Mouse (Mus musculus) adrenal gland, postnatal 10 days (tissue): ENCODE measurements around the gene Kmt5b. TPM values are rescaled to one million over a fixed set of nuclear protein-coding genes. Genes with fewer than 3 reads are reported as not detected.

ENCODE experiments used
- DNase-seq: peaks from one replicate; pipeline ENCODE4 v3.0.0; 2021; ENCODE audit warnings: mixed read lengths
- total RNA-seq, 2 experiments: library from RNA; stranded (reverse); gene quantifications; 2 replicates each; pipeline ENCODE4 v1.2.3; 2021

Kmt5b gene
- total RNA-seq, 2 experiments from 2014 or later = 42.2 to 55.8 TPM

GRCm38 (mm10) chr19:3844836-3845235, 77.6 kb downstream of the Kmt5b start:
- DNase-seq = no peak

- DNase-seq = no peak
Observed at GRCm38 (mm10) chr19:3845339-3845738, 78.1 kb downstream of the Kmt5b start.

DNA sequence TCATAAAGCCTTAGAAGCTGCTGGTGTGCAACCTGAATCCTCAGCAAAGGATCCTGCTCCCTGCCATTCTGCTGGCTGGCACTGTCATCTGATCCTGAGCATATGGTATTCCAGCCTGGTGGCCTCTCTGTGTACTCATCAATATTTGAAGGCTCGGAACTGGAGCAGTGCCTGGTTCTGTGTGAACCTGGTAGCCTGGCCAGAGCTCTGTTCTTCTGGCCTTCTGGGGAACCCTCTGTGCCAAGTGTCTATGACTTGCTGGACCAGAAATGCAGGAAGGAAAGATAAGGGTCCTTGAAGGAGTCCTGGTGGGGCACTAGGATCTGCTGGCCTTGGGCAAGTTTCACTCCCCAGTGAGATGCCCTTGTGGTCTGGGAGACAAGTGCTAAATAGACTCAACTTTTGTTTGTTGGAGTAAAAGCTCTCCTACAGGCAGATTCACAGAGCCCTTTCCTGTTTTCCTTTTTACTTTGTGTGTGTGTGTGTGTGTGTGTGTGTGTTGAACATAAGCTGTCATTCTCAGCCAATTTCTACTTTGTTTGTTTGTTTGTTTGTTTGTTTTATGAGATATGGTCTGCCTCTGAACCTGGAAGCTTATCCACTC, 78.7 kb downstream of the Kmt5b start:
- peak; percentile 55 for DNase-seq

- no peak for DNase-seq
Observed at GRCm38 (mm10) chr19:3846676-3847604, 79.7 kb downstream of the Kmt5b start.

- DNase-seq = no peak
Observed at GRCm38 (mm10) chr19:3847711-3848110, 80.5 kb downstream of the Kmt5b start.

DNA sequence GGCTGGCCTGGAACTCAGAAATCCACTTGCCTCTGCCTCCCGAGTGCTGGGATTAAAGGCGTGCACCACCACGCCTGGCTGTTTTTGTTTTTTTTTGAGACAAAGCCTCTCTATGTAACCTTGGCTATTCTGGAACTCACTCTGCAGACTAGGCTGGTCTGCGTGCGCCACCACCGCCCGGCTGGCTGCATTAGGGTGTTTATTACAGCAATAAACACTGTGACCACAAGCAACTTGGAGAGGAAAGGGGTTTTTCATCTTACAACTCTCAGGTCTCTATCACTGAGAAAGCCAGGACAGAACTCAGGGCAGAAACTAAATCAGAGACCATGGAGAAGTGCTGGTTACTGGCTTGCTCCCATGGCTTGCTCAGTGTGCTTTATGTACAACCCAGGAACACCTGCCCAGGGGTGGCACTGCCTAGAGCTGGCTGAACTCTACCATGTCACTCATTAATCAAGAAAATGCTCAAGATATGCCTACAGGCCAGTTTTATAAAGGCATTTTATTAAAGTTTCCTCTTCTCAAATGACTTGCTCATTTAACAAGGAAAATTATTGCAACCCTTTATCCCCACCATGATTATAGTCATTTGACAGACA, 81.1 kb downstream of the Kmt5b start:
- DNase-seq = no peak

DNA sequence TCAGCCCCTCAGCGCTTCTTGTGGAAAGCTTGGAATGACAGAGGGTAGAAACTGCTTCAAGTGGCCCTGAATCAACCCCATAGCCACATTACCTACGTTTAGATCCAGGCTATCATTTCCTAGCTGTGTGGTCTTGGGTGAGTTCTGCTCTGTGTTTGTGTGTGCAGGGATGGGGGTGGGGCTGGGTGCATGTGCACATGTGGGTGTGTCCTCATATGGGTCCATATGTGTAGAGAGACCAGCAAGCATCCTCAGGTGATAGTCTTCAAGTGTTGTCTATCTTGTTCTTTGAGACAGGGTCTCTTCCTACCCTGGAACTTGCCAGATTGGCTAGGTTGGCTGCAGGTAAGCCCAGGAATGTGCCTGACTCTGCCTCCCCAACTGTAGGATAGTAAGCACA, 82.0 kb downstream of the Kmt5b start:
- DNase-seq = no peak

DNA sequence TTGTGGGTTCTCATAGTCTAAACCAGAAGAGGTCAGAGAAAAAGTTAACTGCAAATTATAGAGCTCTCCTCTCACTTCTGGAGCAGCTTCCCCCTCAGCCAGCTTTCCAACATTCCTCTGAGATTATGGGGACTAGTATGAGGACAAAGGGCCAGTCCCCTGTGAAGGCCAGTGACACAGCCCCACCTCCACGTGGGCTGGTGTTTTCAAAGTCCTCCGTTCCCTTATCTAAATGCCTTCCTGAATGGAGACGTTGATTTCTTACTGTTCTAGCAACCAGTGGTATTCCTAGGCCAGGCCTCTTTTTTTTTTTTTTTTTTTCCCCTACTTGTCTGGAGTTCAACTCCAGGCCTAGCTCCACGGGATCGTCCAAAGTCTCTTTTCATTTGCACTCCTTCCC, 82.9 kb downstream of the Kmt5b start:
- DNase-seq = no peak

- DNase-seq = peak; percentile 81
Observed at GRCm38 (mm10) chr19:3850847-3851469, 83.7 kb downstream of the Kmt5b start.

DNA sequence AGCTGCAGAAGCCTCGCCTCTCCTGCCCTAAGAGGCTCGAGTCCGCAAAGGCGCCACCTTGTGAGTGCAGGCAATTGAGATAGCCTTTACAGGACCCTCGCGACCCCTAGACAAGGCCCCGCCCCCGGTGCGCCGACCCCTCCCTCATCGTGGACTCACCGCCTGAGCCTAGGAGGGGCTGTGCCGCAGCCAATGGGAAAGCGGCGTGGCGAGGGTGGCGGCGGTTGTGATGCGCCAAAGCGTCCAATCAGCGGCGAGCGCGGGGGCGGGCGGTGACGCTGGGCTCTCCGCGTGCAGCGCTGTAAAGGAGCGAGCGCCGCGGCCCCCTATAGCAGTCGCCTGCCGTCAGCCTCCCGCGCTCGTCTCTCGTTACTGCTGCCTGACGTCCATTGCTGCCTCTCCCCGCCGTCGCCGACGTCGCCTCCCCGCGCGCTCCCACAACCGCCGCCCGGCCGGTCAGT, 84.3 kb downstream of the Kmt5b start, which contains the start of gene Chka:
Chka (plus strand) TSS at position 272 of the 461 bp plus-strand sequence.
- peak; percentile 98 for DNase-seq

- peak; percentile 71 for DNase-seq
Observed at GRCm38 (mm10) chr19:3851979-3852681, 84.9 kb downstream of the Kmt5b start.

DNA sequence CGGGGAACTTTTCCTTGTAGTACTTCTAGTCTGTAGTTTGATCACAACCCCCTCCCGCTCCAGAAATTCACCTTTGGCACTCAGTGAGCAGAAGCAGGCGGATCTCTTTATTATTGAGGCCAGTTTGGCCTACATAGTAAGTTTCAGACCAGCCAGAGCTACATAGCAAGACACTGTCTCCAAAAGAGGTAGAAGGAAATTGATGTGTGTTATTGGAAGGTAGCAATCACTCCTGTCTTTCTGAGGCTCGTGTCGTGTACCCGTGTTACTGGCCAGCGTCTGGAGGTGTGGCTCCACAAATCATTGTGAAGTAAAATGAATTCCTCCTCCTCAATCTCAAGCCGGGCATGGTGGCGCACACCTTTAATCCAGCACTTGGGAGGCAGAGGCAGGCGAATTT, 85.9 kb downstream of the Kmt5b start:
- no peak for DNase-seq

- peak; percentile 75 for DNase-seq
Observed at GRCm38 (mm10) chr19:3853891-3854290, 86.7 kb downstream of the Kmt5b start.

GRCm38 (mm10) chr19:3855091-3855490, 87.9 kb downstream of the Kmt5b start:
- no peak for DNase-seq

DNA sequence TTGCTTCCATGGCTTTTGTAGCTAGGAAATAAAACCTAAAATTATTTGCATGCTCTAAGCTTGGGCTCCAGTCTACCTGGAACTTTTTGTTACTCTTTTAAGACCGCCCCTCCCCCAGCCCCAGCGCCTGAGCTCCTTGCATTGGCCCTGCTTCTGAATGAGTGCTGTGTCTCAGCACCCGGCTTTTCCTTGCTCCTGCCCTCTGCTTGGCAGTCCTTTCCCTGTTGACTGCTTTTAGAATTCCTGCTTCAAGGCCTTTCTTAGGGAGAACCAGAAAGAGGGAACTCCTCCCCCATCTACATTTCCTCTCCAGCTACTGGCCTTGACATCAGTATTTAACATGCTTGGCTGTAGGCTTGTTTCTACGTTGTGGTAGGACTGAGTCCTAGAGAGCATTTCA, 88.4 kb downstream of the Kmt5b start:
- peak; percentile 50 for DNase-seq

- DNase-seq = no peak
Observed at GRCm38 (mm10) chr19:3857220-3857619, 90.0 kb downstream of the Kmt5b start.

GRCm38 (mm10) chr19:3862713-3863112, 95.5 kb downstream of the Kmt5b start:
- no peak for DNase-seq

- DNase-seq = no peak
Observed at GRCm38 (mm10) chr19:3864960-3865359, 97.7 kb downstream of the Kmt5b start.
